Mouse (Mus musculus) kidney, adult 18-20 months (tissue): ENCODE measurements around the gene Gm8011.
"Not testable (repeated sequence)": the region's sequence is repeated elsewhere in the genome, so short reads cannot be mapped to it uniquely, and the experiment has no call there.

Experiments used
- DNase-seq: peaks from one replicate; pipeline ENCODE4 v3.0.0; 2021

The Gm8011 gene

DNA sequence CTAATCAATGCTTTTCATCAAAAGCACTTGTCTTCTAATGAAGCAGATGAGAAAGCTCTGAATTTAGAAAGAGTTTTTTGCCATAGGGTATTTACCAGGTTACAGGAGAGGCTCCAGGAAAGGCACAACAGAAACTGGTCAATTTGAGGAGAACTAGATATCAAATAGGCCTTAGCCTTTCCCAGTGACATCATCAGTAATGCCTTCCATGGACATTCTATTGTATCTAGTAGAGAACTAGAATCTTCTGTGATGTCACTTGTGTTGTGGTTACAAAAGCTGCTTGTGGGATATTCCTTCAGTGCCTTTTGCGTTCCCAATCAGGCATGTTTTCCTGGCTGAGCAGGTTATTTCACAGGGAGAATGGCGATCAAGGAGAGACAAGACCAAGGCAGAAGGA, at the start of gene Gm8011:
TSS of gene Gm8011 (plus strand) at position 301 of the 400 bp plus-strand sequence.
- not testable (repeated sequence) for DNase-seq

DNA sequence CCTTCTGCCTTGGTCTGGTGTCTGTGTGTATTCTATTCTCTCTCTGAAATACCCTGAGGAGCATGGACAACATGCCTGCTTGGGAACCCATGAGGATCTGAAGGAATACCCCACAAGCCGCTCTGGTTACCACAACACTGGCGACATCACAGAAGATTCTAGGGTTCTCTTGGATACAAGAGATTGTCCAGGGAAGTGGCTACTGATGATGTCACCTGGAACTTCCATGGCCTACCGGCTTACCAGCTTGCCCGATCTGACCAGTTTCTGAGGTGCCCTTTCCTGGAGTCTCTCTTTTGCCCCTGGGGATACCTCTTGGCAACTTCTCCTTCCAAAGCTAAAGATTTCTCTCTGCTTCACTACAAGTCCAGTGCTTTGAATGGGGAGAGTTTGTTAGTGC, 24.1 kb upstream of the Gm8011 start, which contains the start of gene Gm8005:
TSS of gene Gm8005 (minus strand) at position 101 of the 400 bp plus-strand sequence.
- DNase-seq, result not testable (repeated sequence)

DNA sequence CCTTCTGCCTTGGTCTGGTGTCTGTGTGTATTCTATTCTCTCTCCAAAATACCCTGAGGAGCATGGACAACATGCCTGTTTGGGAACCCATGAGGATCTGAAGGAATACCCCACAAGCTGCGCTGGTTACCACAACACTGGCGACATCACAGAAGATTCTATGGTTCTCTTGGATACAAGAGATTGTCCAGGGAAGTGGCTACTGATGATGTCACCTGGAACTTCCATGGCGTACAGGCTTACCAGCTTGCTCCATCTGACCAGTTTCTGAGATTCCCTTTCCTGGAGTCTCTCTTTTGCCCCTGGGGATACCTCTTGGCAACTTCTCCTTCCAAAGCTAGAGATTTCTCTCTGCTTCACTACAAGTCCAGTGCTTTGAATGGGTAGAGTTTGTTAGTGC, 38.6 kb downstream of the Gm8011 start, which contains the start of gene Gm8020:
TSS of gene Gm8020 (minus strand) at position 101 of the 400 bp plus-strand sequence.
- DNase-seq, result not testable (repeated sequence)
